Mouse (Mus musculus) monocyte, adult 5-6 weeks (primary cell): ENCODE data around the gene Nsun3. TPM values are rescaled to one million over a fixed set of nuclear protein-coding genes. Genes with fewer than 3 reads are reported as not detected.

Experiments used
- ATAC-seq: fragments of 153-309, 156-312 bp; replicated peaks from 2 replicates; pipeline ENCODE4 v1.8.0; 2017; ENCODE audit warnings: mild to moderate bottlenecking; ENCODE audit not compliant: low TSS enrichment, insufficient number of reproducible peaks, severe bottlenecking, poor library complexity, low FRiP score
- total RNA-seq: library from RNA; stranded (forward); fragments of 200-1000, 200-491, 200-594 nt; gene quantifications from 3 replicates; pipeline ENCODE4 v1.2.3, GENCODE M21; 2017

Gene Nsun3
- 21.2 to 26.5 TPM (median 23.5 TPM) in 3 replicates for total RNA-seq

- peak; percentile 96 for ATAC-seq
Measured at GRCm38 (mm10) chr16:62786621-62787331, at the start of gene Nsun3. Nsun3 (minus strand) TSS chr16:62786818.

- ATAC-seq: no peak
Measured at GRCm38 (mm10) chr16:62834016-62834735, 47.6 kb upstream of the Nsun3 start.

GRCm38 (mm10) chr16:62832481-62832880 lies 45.9 kb upstream of the Nsun3 start:
- peak; percentile 95 for ATAC-seq

GRCm38 (mm10) chr16:62832027-62832426 lies 45.4 kb upstream of the Nsun3 start:
- no peak for ATAC-seq

- peak; percentile 70; the same call in 1 of the 2 replicates for ATAC-seq
Measured at GRCm38 (mm10) chr16:62826156-62827001, 39.8 kb upstream of the Nsun3 start.

GRCm38 (mm10) chr16:62822472-62822871 lies 35.9 kb upstream of the Nsun3 start:
- ATAC-seq: no peak

- no peak for ATAC-seq
Measured at GRCm38 (mm10) chr16:62814491-62814890, 27.9 kb upstream of the Nsun3 start, which contains the start of gene Stx19. Stx19 (plus strand) TSS chr16:62814676.

GRCm38 (mm10) chr16:62813790-62814189 lies 27.2 kb upstream of the Nsun3 start:
- ATAC-seq: no peak

- no peak for ATAC-seq
Measured at GRCm38 (mm10) chr16:62810855-62811254, 24.2 kb upstream of the Nsun3 start.

- ATAC-seq: no peak
Measured at GRCm38 (mm10) chr16:62807249-62807979, 20.8 kb upstream of the Nsun3 start.

GRCm38 (mm10) chr16:62804621-62805020 lies 18.0 kb upstream of the Nsun3 start:
- ATAC-seq: no peak

GRCm38 (mm10) chr16:62799839-62800238 lies 13.2 kb upstream of the Nsun3 start:
- no peak for ATAC-seq

GRCm38 (mm10) chr16:62799426-62799825 lies 12.8 kb upstream of the Nsun3 start:
- no peak for ATAC-seq

- no peak for ATAC-seq
Measured at GRCm38 (mm10) chr16:62798808-62799207, 12.2 kb upstream of the Nsun3 start.

- no peak for ATAC-seq
Measured at GRCm38 (mm10) chr16:62796608-62797007, 10.0 kb upstream of the Nsun3 start.

GRCm38 (mm10) chr16:62782229-62782628 lies 4.4 kb downstream of the Nsun3 start:
- no peak for ATAC-seq

GRCm38 (mm10) chr16:62778282-62778681 lies 8.3 kb downstream of the Nsun3 start:
- no peak for ATAC-seq

- no peak for ATAC-seq
Measured at GRCm38 (mm10) chr16:62776034-62776433, 10.6 kb downstream of the Nsun3 start.

- ATAC-seq: no peak
Measured at GRCm38 (mm10) chr16:62773462-62773861, 13.2 kb downstream of the Nsun3 start.
